Mouse (Mus musculus) B cell, adult 2 months (primary cell): Measurements from ENCODE around the gene Golga4.

Source experiments
- DNase-seq, 2 experiments: peaks; one replicate each; pipeline ENCODE4 v3.0.0; 2022

The Golga4 gene

GRCm38 (mm10) chr9:118530679-118531078 lies 24.6 kb downstream of the Golga4 start:
- no peak for DNase-seq

GRCm38 (mm10) chr9:118532516-118533205 lies 26.6 kb downstream of the Golga4 start:
- DNase-seq, result no peak

DNA sequence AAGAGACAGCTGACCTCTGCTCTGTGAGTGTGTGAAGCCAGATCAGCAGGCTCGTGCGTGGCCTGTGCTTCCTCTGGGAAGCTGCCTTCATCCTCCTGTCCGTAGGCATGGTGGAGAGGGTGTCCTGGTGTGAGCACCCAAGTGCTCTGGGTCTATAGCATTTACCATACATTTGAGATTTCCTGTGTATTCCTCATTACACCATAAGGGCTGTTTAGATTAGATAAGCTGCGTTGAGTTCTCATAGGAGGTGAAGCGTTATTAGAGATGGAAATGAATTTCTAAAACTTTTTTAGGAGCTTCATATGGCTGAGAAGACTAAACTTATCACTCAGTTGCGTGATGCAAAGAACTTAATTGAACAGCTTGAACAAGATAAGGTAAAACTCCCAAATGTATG lies 30.9 kb downstream of the Golga4 start:
- DNase-seq, result no peak

DNA sequence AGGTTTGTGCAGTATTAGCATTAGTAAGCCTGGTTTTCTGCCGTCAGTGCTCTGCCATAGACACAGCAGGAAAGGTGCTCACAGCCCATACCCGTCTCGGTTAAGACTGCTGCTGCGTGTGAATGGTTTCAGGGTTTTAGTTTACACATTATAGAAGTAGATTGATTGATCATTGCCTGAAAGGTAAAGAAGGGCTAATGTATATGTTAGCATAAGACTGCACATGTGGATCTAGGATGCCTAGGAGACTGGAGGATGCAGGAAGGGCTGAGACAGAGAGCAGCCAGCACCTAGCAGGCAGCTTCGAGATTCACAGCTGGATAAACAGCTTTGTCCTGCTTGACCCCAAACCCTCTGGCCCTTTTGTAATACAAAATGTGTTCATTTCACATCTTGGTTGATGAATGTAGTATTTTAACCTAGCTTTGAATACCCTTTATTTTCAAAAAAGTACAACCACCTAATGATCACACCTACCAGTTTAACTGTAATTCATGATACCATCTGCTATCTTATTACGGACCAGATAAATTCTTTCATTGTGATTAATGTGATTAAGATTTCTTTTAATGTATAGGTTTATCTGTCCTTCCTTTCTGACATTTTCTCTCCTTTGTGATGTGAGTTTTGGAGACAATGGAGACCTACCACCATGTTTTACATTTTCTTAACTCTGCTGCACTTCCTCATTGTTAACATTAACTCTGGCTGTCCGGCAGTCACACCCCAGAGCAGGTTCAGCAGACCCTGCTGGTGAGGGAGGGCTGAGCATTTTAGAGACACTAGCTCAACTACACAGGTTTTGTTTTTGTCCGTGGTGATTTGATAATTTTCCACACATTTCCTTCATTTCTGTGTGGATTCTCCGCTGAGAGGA lies 31.6 kb downstream of the Golga4 start:
- no peak for DNase-seq

DNA sequence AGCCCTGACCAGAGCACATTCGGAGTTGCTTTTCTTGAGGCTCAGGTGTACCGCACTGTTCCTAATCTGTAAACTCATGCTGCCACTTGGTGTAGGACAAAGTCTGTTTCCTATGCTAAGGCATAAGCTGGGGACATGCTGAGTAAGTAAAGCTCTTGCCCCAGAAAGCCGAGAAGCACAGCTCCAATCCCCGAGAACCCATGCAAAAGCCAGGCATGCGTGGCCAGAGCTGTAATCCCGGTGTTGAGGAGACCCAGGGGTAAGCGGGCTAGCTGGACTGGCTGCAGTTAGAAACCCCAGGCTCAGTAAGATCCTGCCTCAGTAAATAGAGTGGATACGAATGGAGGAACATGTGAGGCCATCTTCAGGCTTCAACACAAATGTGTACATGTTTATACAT lies 35.8 kb downstream of the Golga4 start:
- no peak for DNase-seq

DNA sequence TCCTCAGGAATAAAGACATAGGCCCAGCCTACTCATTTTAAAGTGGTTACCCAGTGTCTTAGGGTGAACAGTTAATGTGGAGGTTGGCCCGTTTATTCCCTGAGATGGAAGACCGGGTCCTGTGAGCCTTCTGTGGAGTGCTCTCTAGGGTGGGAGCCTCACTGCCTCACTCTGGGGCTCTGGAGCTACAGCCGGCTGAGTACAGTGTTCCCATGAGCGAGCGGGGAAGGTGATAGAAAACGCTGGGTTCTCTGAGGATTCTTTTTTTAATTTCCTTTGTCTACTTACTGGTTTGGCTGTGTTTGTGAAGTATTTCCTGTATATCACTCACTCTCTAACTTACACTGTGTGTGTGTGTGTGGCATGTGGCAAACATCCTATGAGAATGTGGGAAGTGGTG lies 39.1 kb downstream of the Golga4 start:
- DNase-seq, result no peak

DNA sequence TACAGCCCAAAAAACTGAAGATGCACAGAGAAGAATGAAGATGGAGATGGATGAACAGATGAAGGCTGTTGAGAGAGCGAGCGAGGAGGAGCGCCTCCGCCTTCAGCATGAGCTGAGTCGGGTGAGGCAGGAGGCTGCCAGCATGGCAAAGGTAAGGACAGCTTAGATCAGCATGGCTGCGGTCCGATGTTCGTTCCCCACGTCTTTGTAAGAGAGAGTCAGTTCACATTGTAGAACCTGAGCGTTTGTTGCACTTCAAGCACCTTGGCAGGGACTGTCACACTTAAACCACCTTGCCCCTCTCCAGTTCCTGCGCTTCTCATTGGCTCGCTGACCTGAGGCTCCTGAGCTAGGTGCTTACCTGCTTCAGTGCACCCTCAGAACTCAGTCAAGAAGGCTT lies 42.6 kb downstream of the Golga4 start:
- DNase-seq, result no peak

- no peak for DNase-seq
These were observed 51.1 kb downstream of the Golga4 start for GRCm38 (mm10) chr9:118556951-118557780.

GRCm38 (mm10) chr9:118563356-118563755 lies 57.3 kb downstream of the Golga4 start:
- no peak for DNase-seq

- no peak for DNase-seq
These were observed 57.8 kb downstream of the Golga4 start for GRCm38 (mm10) chr9:118563866-118564265.

- no peak for DNase-seq
These were observed 58.6 kb downstream of the Golga4 start for GRCm38 (mm10) chr9:118564696-118565095.

GRCm38 (mm10) chr9:118569328-118569727 lies 63.3 kb downstream of the Golga4 start:
- DNase-seq, result no peak

DNA sequence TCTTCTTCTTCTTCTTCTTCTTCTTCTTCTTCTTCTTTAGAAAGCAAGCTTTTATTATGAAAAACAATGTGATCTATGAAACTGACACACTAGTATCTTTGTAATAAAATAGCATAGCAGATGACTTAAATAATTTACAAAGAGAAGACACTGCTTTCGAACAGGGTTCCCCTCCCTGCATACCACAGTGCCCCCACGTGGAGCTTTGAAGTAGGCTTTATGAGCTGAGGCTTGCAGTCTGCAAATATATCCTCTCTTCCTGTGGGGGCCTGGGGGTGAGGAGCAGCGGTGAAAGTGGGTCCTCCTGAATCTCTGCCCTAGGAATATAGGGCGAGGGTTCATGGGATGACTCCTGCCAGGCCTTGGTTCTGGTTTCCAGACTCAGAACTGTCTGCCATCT lies 64.8 kb downstream of the Golga4 start:
- no peak for DNase-seq

GRCm38 (mm10) chr9:118571701-118572100 lies 65.6 kb downstream of the Golga4 start:
- no peak for DNase-seq

DNA sequence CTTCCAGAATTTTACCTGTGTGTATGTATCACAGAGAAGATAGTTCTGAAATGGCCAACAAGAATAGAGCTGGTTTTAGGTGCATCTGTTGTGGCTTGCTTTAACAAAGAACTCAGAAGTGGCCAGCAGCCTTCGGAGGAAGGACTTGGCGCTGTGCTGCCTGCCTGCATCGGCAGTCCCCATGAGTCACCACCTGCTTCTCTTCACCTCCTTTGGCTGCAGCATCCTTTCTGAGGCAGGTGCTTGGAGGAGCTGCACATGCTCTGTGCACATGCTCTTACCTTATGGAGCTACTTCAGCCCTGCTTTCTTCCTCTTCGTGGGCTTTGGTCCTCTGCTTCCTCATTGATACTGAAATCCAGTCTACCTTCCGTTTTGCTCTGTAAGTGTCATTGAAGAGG lies 68.8 kb downstream of the Golga4 start:
- DNase-seq, result no peak

- no peak for DNase-seq
These were observed 74.3 kb downstream of the Golga4 start for GRCm38 (mm10) chr9:118580371-118580770.

GRCm38 (mm10) chr9:118582757-118583156 lies 76.7 kb downstream of the Golga4 start:
- no peak for DNase-seq

GRCm38 (mm10) chr9:118584838-118585237 lies 78.8 kb downstream of the Golga4 start:
- DNase-seq, result no peak

DNA sequence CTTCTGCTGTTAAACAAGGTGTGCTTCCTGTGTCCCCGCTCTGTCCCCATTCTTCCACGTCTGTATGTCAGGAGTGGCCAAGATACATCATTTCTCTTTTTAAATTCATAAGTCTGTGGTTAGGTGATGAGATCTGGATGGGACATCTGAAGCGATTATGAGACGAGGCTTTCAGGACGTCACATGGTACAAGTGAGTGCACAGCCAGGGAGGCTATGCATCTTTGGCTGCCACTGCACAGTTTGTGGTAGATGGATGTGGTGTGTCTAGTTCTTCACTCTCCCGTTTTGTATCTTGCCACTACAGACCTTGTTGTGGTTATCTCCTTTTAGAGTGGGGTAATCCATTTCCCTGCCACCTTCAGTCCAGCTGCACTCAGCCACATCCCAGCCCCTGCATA lies 79.9 kb downstream of the Golga4 start:
- no peak for DNase-seq

GRCm38 (mm10) chr9:118587115-118587514 lies 81.0 kb downstream of the Golga4 start:
- DNase-seq, result no peak

- DNase-seq, result no peak
These were observed 83.2 kb downstream of the Golga4 start for GRCm38 (mm10) chr9:118589249-118589648.

DNA sequence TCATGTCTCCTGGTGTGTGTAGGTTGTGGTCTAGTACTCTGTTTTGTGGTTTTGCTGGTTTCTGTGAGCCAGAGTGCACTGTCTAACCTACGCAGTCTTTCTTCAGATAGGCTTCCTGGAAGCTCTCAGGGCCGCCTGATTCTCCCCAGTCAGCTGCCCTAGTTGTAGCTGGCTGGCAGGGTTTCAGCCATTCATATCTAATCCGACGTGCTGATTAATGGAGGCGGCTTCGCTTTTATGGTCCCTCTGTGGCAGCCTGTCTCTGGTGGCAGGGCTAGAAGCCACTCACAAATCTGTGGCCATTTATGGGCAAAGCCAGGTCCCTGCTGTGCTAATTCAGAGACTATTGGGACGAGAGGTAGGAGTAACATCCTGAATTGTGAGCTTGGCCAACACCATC lies 84.2 kb downstream of the Golga4 start:
- DNase-seq, result no peak

- DNase-seq, result no peak
These were observed 85.6 kb downstream of the Golga4 start for GRCm38 (mm10) chr9:118591633-118592032.
